Mouse (Mus musculus) brain, embryonic 14.5 days (tissue): ENCODE measurements at regions not wholly inside any gene's neighbourhood (a gene's known extent, or its start where the extent isn't known, plus 50 kb on each side); places are given as distances from the start of the nearest gene placed in this dataset.

Source experiments
- DNase-seq: peaks from one replicate; pipeline ENCODE4 v3.0.0-alpha.2; 2011; ENCODE audit warnings: low read depth
- CTCF ChIP-seq: fragments of 200-500 bp; IDR thresholded peaks from 2 replicates; pipeline ENCODE4 v1.5.1; 2012; ENCODE audit warnings: inconsistent platforms, mild to moderate bottlenecking, moderate library complexity, borderline replicate concordance; ENCODE audit not compliant: insufficient read depth, insufficient read length; ENCODE audit errors: extremely low read depth
- POLR2A ChIP-seq: fragments of 200-500 bp; IDR thresholded peaks from 2 replicates; pipeline ENCODE4 v1.6.1; 2012; ENCODE audit warnings: mild to moderate bottlenecking, inconsistent platforms, borderline replicate concordance; ENCODE audit not compliant: poor library complexity, insufficient read depth, insufficient read length, severe bottlenecking; ENCODE audit errors: extremely low read depth

DNA sequence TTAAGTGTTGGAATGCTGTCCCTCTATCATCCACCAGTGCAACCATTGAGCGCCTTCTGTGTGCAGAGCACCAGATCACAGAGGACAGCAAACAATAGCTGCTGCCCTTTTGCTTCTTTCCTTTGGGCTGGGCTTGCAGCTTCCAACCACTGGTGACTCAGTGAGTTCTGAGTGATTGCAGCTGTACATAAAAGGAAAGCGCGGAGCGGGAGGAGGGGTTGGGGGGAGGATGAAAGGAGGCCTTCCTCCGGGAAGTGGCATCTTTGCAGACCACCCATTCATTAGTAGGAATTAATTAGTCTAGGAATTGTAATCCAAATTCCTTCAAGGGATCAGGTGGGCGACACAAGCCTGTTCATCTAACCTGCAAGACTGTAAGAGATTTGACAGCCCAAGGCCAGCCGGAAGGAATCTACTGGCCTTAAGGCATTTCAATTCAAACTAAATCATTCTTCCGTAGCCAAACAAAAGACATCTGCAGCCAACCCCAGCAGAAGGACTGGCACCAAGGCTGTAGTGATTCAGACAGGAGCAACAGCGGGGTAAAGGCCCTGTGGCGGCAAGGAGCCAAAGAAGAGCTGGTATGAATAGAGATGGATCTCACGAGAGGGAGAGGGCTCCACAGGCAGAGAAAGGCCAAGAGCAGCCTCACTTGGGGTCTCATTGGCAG lies 52.8 kb upstream of the Sgk1 start:
- TF ChIP-seq POLR2A: no peak
- no peak for TF ChIP-seq CTCF
- peak; percentile 72 for DNase-seq

- no peak for TF ChIP-seq CTCF
- no peak for TF ChIP-seq POLR2A
- DNase-seq: no peak
Observed at GRCm38 (mm10) chr10:21831002-21831696, 50.8 kb upstream of the Sgk1 start.
